Mouse (Mus musculus) small intestine, adult 2 months (tissue): ENCODE data around the gene Kpna7. TPM values are rescaled to one million over a fixed set of nuclear protein-coding genes. Genes with fewer than 3 reads are reported as not detected.

Experiments
- H3K27ac ChIP-seq: fragments of 200-500 bp; 2 replicates; pipeline ENCODE4 v1.5.1; 2012; ENCODE audit warnings: low read depth, low read length, control low read depth, inconsistent platforms; ENCODE audit not compliant: insufficient read depth
- H3K27me3 ChIP-seq: fragments of 200-500 bp; 2 replicates; pipeline ENCODE4 v1.6.1; 2012; ENCODE audit warnings: mild to moderate bottlenecking, moderate library complexity, low read length, inconsistent platforms; ENCODE audit not compliant: control insufficient read depth, insufficient read depth
- H3K36me3 ChIP-seq: fragments of 200-500 bp; 2 replicates; pipeline ENCODE4 v1.6.1; 2012; ENCODE audit warnings: mild to moderate bottlenecking, low read length, control low read depth, inconsistent platforms; ENCODE audit not compliant: control insufficient read depth, insufficient read depth
- H3K4me1 ChIP-seq: fragments of 200-500 bp; 2 replicates; pipeline ENCODE4 v1.6.1; 2012; ENCODE audit warnings: low read length, inconsistent platforms, mixed read lengths; ENCODE audit not compliant: control insufficient read depth, insufficient read depth, insufficient read length
- H3K4me3 ChIP-seq: fragments of 200-500 bp; 2 replicates; pipeline ENCODE4 v1.5.1; 2012; ENCODE audit warnings: low read depth, mild to moderate bottlenecking, control low read depth, inconsistent platforms, low read length, moderate library complexity
- CTCF ChIP-seq: fragments of 200-500 bp; IDR thresholded peaks from 2 replicates; pipeline ENCODE4 v1.5.1; 2012; ENCODE audit warnings: low read depth, mild to moderate bottlenecking, control low read depth, inconsistent platforms, low read length, moderate library complexity, mixed read lengths; ENCODE audit not compliant: insufficient replicate concordance, insufficient read length; ENCODE audit errors: extremely low read depth
- POLR2A ChIP-seq: fragments of 200-500 bp; IDR thresholded peaks from 2 replicates; pipeline ENCODE4 v1.6.1; 2012; ENCODE audit warnings: low read depth, mild to moderate bottlenecking, control low read depth, inconsistent platforms, low read length, moderate library complexity
- WGBS: fragments of 180-500 bp; shearing (Covaris S2); methylation state at CpG from one replicate; pipeline ENCODE4 v1.1.7; 2018; 5-methylcytosine and 5-hydroxymethylcytosine counted together
- polyA plus RNA-seq: library from polyadenylated mRNA; depleted of rRNA; stranded (reverse); fragments of >200 nt; gene quantifications from 2 replicates; pipeline ENCODE4 v1.2.3, GENCODE M21; 2012

Gene Kpna7
- polyA plus RNA-seq, 1 experiment: not detected

- 52% methylated on average over 2 of the region's 2 CpGs for WGBS
- no peak overlapping the region for H3K4me3 ChIP-seq
- H3K4me1 ChIP-seq: peaks cover 8% of the 10 kb centered on the region; the same call in 1 of the 2 replicates
- no peak for TF ChIP-seq POLR2A
- TF ChIP-seq CTCF: no peak
- H3K27ac ChIP-seq: no peak overlapping the region
- no peaks in the 10 kb centered on the region for H3K27me3 ChIP-seq
- H3K36me3 ChIP-seq: no peaks in the 10 kb centered on the region
Observed at GRCm38 (mm10) chr5:144990051-144990450, 93.8 kb downstream of the Kpna7 start.

DNA sequence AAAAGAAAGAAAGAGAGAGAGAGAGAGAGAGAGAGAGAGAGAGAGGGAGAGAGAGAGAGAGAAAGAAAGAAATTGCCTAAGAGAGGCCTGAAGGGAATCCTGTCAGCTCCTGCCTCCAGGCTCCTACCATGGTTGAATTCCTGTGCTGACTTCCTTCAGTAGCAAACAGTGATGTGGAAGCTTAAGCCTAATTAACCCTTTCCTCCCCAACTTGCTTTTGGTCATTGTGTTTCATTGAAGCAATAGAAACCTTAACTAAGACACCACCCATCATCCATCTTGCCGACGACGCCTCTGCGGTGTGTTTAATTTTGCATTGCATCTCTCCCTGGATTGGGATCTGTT lies 94.8 kb downstream of the Kpna7 start:
- H3K27ac ChIP-seq: no peak overlapping the region
- H3K36me3 ChIP-seq: no peaks in the 10 kb centered on the region
- 86% methylated on average over 4 of the region's 4 CpGs for WGBS
- H3K27me3 ChIP-seq: no peaks in the 10 kb centered on the region
- no peak overlapping the region for H3K4me3 ChIP-seq
- no peak for TF ChIP-seq POLR2A
- no peak for TF ChIP-seq CTCF
- H3K4me1 ChIP-seq: peaks cover 8% of the 10 kb centered on the region; the same call in 1 of the 2 replicates

- H3K36me3 ChIP-seq: no peaks in the 10 kb centered on the region
- no peak overlapping the region for H3K4me3 ChIP-seq
- peak overlapping the region; percentile 3; the same call in 1 of the 2 replicates for H3K27ac ChIP-seq
- no peak for TF ChIP-seq POLR2A
- TF ChIP-seq CTCF: peak; percentile 44; the same call in 1 of the 2 replicates
- H3K27me3 ChIP-seq: no peaks in the 10 kb centered on the region
- 16% methylated on average over 9 of the region's 9 CpGs for WGBS
- H3K4me1 ChIP-seq: peaks cover 8% of the 10 kb centered on the region; the same call in 1 of the 2 replicates
Observed at GRCm38 (mm10) chr5:144988340-144989060, 95.3 kb downstream of the Kpna7 start.

- no peak overlapping the region for H3K4me3 ChIP-seq
- no peak overlapping the region for H3K27ac ChIP-seq
- no peak for TF ChIP-seq CTCF
- no peak for TF ChIP-seq POLR2A
- H3K4me1 ChIP-seq: peaks cover 8% of the 10 kb centered on the region; the same call in 1 of the 2 replicates
- no peaks in the 10 kb centered on the region for H3K36me3 ChIP-seq
- no peaks in the 10 kb centered on the region for H3K27me3 ChIP-seq
- whole genome bisulfite sequencing: 88% methylated on average over 13 of the region's 13 CpGs
Observed at GRCm38 (mm10) chr5:144987561-144987960, 96.3 kb downstream of the Kpna7 start.

GRCm38 (mm10) chr5:144984839-144985238 lies 99.0 kb downstream of the Kpna7 start:
- Histone ChIP-seq H3K4me3 (no peak overlapping the region), H3K27me3 (no peaks in the 10 kb centered on the region), H3K36me3 (no peaks in the 10 kb centered on the region), H3K4me1 (peaks cover 3% of the 10 kb centered on the region; the same call in 1 of the 2 replicates), H3K27ac (no peak overlapping the region)
- peak; percentile 27; the same call in 1 of the 2 replicates for TF ChIP-seq CTCF
- TF ChIP-seq POLR2A: no peak
- 98% methylated on average over 5 of the region's 5 CpGs for WGBS

GRCm38 (mm10) chr5:144983227-144983626 lies 100.6 kb downstream of the Kpna7 start:
- 96% methylated on average over 3 of the region's 3 CpGs for WGBS
- no peaks in the 10 kb centered on the region for H3K27me3 ChIP-seq
- no peaks in the 10 kb centered on the region for H3K36me3 ChIP-seq
- peaks cover 8% of the 10 kb centered on the region; the same call in 1 of the 2 replicates for H3K4me1 ChIP-seq
- no peak overlapping the region for H3K4me3 ChIP-seq
- TF ChIP-seq POLR2A (no peak), CTCF (no peak)
- H3K27ac ChIP-seq: no peak overlapping the region

- 28% methylated on average over 6 of the region's 6 CpGs for WGBS
- peak overlapping the region; percentile 34 for H3K27ac ChIP-seq
- no peak for TF ChIP-seq CTCF
- TF ChIP-seq POLR2A: no peak
- peaks cover 8% of the 10 kb centered on the region; the same call in 1 of the 2 replicates for H3K4me1 ChIP-seq
- no peaks in the 10 kb centered on the region for H3K36me3 ChIP-seq
- no peaks in the 10 kb centered on the region for H3K27me3 ChIP-seq
- H3K4me3 ChIP-seq: no peak overlapping the region
Observed at GRCm38 (mm10) chr5:144979110-144979509, 104.7 kb downstream of the Kpna7 start.
